Mouse (Mus musculus) stomach, embryonic 15.5 days (tissue): Measurements from ENCODE around the gene Mllt11. TPM values are rescaled to one million over a fixed set of nuclear protein-coding genes. Genes with fewer than 3 reads are reported as not detected.
A peak's percentile ranks its signal among the peaks of the same experiment; 100 is the strongest.

Experiments used
- ATAC-seq: fragments of 200-750 bp; cut with Nextera tagmentation; 2 replicates; pipeline ENCODE4 v1.8.0; 2017; ENCODE audit warnings: low read depth, moderate number of reproducible peaks, moderate TSS enrichment; ENCODE audit not compliant: insufficient read depth, low FRiP score
- H3K27ac ChIP-seq: fragments of 300-500 bp; sonication (generic); 2 replicates; pipeline ENCODE4 v1.5.1; 2015; ENCODE audit warnings: mild to moderate bottlenecking, inconsistent platforms
- H3K27me3 ChIP-seq: fragments of 300-500 bp; sonication (generic); replicated peaks from 2 replicates; pipeline ENCODE4 v1.6.1; 2015; ENCODE audit warnings: inconsistent platforms
- H3K36me3 ChIP-seq: fragments of 300-500 bp; sonication (generic); 2 replicates; pipeline ENCODE4 v1.6.1; 2015; ENCODE audit warnings: inconsistent platforms
- H3K4me1 ChIP-seq: fragments of 300-500 bp; sonication (generic); 2 replicates; pipeline ENCODE4 v1.6.1; 2015; ENCODE audit warnings: inconsistent platforms
- H3K4me2 ChIP-seq: fragments of 300-500 bp; sonication (generic); 2 replicates; pipeline ENCODE4 v1.6.1; 2015; ENCODE audit warnings: mild to moderate bottlenecking, inconsistent platforms
- H3K4me3 ChIP-seq: fragments of 300-500 bp; sonication (generic); replicated peaks from 2 replicates; pipeline ENCODE4 v1.5.1; 2015; ENCODE audit warnings: inconsistent platforms
- H3K9ac ChIP-seq: fragments of 300-500 bp; sonication (generic); 2 replicates; pipeline ENCODE4 v1.6.1; 2015; ENCODE audit warnings: inconsistent platforms
- H3K9me3 ChIP-seq: fragments of 300-500 bp; sonication (generic); 2 replicates; pipeline ENCODE4 v1.6.1; 2016; ENCODE audit warnings: inconsistent platforms
- WGBS: fragments of 180-500 bp; shearing (Covaris S2); methylation state at CpG from one replicate; pipeline ENCODE4 v1.1.7; 2015; 5-methylcytosine and 5-hydroxymethylcytosine counted together
- polyA plus RNA-seq: library from polyadenylated mRNA; unstranded; fragments of >200 nt; fragmentation: Nextera tagmentation; extraction: Ambion mirVana; gene quantifications from 2 replicates; pipeline ENCODE4 v1.2.1, GENCODE M21; 2015

Gene Mllt11
- polyA plus RNA-seq, 1 experiment from 2014 or later, result 18.6 TPM

- Histone ChIP-seq H3K4me3 (no peak overlapping the region), H3K4me2 (peak overlapping the region; percentile 32; the same call in 1 of the 2 replicates), H3K27me3 (no peaks in the 10 kb centered on the region), H3K4me1 (no peaks in the 10 kb centered on the region), H3K36me3 (peaks cover 14% of the 10 kb centered on the region), H3K9me3 (no peaks in the 10 kb centered on the region), H3K27ac (no peak overlapping the region), H3K9ac (no peak overlapping the region)
- 32% methylated on average over 17 of the region's 17 CpGs for WGBS
- no peak for ATAC-seq
These were observed 8.9 kb upstream of the Mllt11 start for GRCm38 (mm10) chr3:95240900-95241299.

- H3K27ac ChIP-seq, result no peak overlapping the region
- peaks cover 21% of the 10 kb centered on the region for H3K36me3 ChIP-seq
- H3K4me3 ChIP-seq, result no peak overlapping the region
- no peak overlapping the region for H3K4me2 ChIP-seq
- H3K4me1 ChIP-seq, result no peaks in the 10 kb centered on the region
- ATAC-seq, result no peak
- no peaks in the 10 kb centered on the region for H3K9me3 ChIP-seq
- H3K9ac ChIP-seq, result no peak overlapping the region
- 88% methylated on average over 12 of the region's 12 CpGs for WGBS
- no peaks in the 10 kb centered on the region for H3K27me3 ChIP-seq
These were observed 8.0 kb upstream of the Mllt11 start for GRCm38 (mm10) chr3:95239971-95240370.

GRCm38 (mm10) chr3:95239022-95239421 is 7.1 kb upstream of the Mllt11 start:
- ATAC-seq, result no peak
- WGBS, result 83% methylated on average over 6 of the region's 6 CpGs

GRCm38 (mm10) chr3:95237541-95238099 is 5.6 kb upstream of the Mllt11 start:
- no peak overlapping the region for H3K4me2 ChIP-seq
- peaks cover 41% of the 10 kb centered on the region for H3K36me3 ChIP-seq
- H3K9ac ChIP-seq, result no peak overlapping the region
- H3K27ac ChIP-seq, result no peak overlapping the region
- H3K4me1 ChIP-seq, result no peaks in the 10 kb centered on the region
- H3K4me3 ChIP-seq, result no peak overlapping the region
- no peaks in the 10 kb centered on the region for H3K9me3 ChIP-seq
- 83% methylated on average over 8 of the region's 8 CpGs for WGBS
- no peaks in the 10 kb centered on the region for H3K27me3 ChIP-seq
- no peak for ATAC-seq

More at GRCm38 (mm10) chr3:95239022-95239421, 7.1 kb upstream of the Mllt11 start:
- H3K27ac ChIP-seq, result no peak overlapping the region
- H3K27me3 ChIP-seq, result no peaks in the 10 kb centered on the region
- H3K4me1 ChIP-seq, result no peaks in the 10 kb centered on the region
- H3K4me3 ChIP-seq, result no peak overlapping the region
- H3K9me3 ChIP-seq, result no peaks in the 10 kb centered on the region
- H3K4me2 ChIP-seq, result no peak overlapping the region
- H3K36me3 ChIP-seq, result peaks cover 27% of the 10 kb centered on the region
- H3K9ac ChIP-seq, result no peak overlapping the region

- no peak overlapping the region for H3K27ac ChIP-seq
- H3K27me3 ChIP-seq, result no peaks in the 10 kb centered on the region
- no peak overlapping the region for H3K4me2 ChIP-seq
- H3K36me3 ChIP-seq, result peaks cover 54% of the 10 kb centered on the region
- ATAC-seq, result no peak
- no peaks in the 10 kb centered on the region for H3K9me3 ChIP-seq
- peaks cover 17% of the 10 kb centered on the region for H3K4me1 ChIP-seq
- H3K9ac ChIP-seq, result no peak overlapping the region
- no peak overlapping the region for H3K4me3 ChIP-seq
- WGBS, result 84% methylated on average over 23 of the region's 23 CpGs
These were observed 3.7 kb upstream of the Mllt11 start for GRCm38 (mm10) chr3:95235386-95236301.

GRCm38 (mm10) chr3:95233303-95233980 is 1.5 kb upstream of the Mllt11 start:
- Histone ChIP-seq H3K27me3 (no peaks in the 10 kb centered on the region), H3K4me3 (no peak overlapping the region), H3K27ac (no peak overlapping the region), H3K9me3 (no peaks in the 10 kb centered on the region), H3K9ac (no peak overlapping the region), H3K4me2 (no peak overlapping the region), H3K36me3 (peaks cover 54% of the 10 kb centered on the region), H3K4me1 (peaks cover 25% of the 10 kb centered on the region)
- WGBS, result 89% methylated on average over 16 of the region's 16 CpGs
- no peak for ATAC-seq

- no peak overlapping the region for H3K4me2 ChIP-seq
- no peak overlapping the region for H3K9ac ChIP-seq
- no peak overlapping the region for H3K4me3 ChIP-seq
- H3K9me3 ChIP-seq, result no peaks in the 10 kb centered on the region
- no peaks in the 10 kb centered on the region for H3K27me3 ChIP-seq
- H3K36me3 ChIP-seq, result peaks cover 51% of the 10 kb centered on the region
- peaks cover 25% of the 10 kb centered on the region for H3K4me1 ChIP-seq
- no peak overlapping the region for H3K27ac ChIP-seq
- WGBS, result 70% methylated on average over 7 of the region's 7 CpGs
- ATAC-seq, result no peak
These were observed 800 bp upstream of the Mllt11 start for GRCm38 (mm10) chr3:95232771-95233170.

- Histone ChIP-seq H3K4me2 (peak overlapping the region; percentile 83), H3K4me1 (peaks cover 36% of the 10 kb centered on the region), H3K27me3 (no peaks in the 10 kb centered on the region), H3K27ac (peak overlapping the region; percentile 98), H3K36me3 (peaks cover 38% of the 10 kb centered on the region), H3K9ac (peak overlapping the region; percentile 52; the same call in 1 of the 2 replicates), H3K9me3 (no peaks in the 10 kb centered on the region), H3K4me3 (peak overlapping the region; percentile 97)
- 39% methylated on average over 8 of the region's 8 CpGs for WGBS
- ATAC-seq, result no peak
These were observed 1.3 kb downstream of the Mllt11 start for GRCm38 (mm10) chr3:95230495-95231297.

GRCm38 (mm10) chr3:95229781-95230494 is 2.0 kb downstream of the Mllt11 start:
- WGBS, result 2% methylated on average over 13 of the region's 13 CpGs
- 0 out of 2 replicates have a peak, but pooled peaks have one; percentile 13 for ATAC-seq
- Histone ChIP-seq H3K4me1 (peaks cover 36% of the 10 kb centered on the region), H3K4me2 (peak overlapping the region; percentile 83), H3K36me3 (peaks cover 38% of the 10 kb centered on the region), H3K27me3 (no peaks in the 10 kb centered on the region), H3K9ac (peak overlapping the region; percentile 99), H3K9me3 (no peaks in the 10 kb centered on the region), H3K27ac (peak overlapping the region; percentile 98), H3K4me3 (peak overlapping the region; percentile 97)

GRCm38 (mm10) chr3:95228894-95229780 is 2.8 kb downstream of the Mllt11 start:
- WGBS, result under 1% methylated on average over 43 of the region's 43 CpGs
- peak; percentile 41; the same call in 1 of the 2 replicates for ATAC-seq

More at GRCm38 (mm10) chr3:95228894-95229780, 2.8 kb downstream of the Mllt11 start:
- Histone ChIP-seq H3K36me3 (peaks cover 33% of the 10 kb centered on the region), H3K4me1 (peaks cover 36% of the 10 kb centered on the region), H3K4me2 (peak overlapping the region; percentile 83), H3K4me3 (peak overlapping the region; percentile 97), H3K27me3 (no peaks in the 10 kb centered on the region), H3K9ac (peak overlapping the region; percentile 99), H3K9me3 (no peaks in the 10 kb centered on the region), H3K27ac (peak overlapping the region; percentile 98)
